Mouse (Mus musculus) ovary, postnatal 10 days (tissue): ENCODE results near the gene Rexo4.
A peak's percentile ranks its signal among the peaks of the same experiment; 100 is the strongest.

Experiments used
- DNase-seq: peaks from one replicate; pipeline ENCODE4 v3.0.0; 2022; ENCODE audit warnings: low spot score

Gene Rexo4

DNA sequence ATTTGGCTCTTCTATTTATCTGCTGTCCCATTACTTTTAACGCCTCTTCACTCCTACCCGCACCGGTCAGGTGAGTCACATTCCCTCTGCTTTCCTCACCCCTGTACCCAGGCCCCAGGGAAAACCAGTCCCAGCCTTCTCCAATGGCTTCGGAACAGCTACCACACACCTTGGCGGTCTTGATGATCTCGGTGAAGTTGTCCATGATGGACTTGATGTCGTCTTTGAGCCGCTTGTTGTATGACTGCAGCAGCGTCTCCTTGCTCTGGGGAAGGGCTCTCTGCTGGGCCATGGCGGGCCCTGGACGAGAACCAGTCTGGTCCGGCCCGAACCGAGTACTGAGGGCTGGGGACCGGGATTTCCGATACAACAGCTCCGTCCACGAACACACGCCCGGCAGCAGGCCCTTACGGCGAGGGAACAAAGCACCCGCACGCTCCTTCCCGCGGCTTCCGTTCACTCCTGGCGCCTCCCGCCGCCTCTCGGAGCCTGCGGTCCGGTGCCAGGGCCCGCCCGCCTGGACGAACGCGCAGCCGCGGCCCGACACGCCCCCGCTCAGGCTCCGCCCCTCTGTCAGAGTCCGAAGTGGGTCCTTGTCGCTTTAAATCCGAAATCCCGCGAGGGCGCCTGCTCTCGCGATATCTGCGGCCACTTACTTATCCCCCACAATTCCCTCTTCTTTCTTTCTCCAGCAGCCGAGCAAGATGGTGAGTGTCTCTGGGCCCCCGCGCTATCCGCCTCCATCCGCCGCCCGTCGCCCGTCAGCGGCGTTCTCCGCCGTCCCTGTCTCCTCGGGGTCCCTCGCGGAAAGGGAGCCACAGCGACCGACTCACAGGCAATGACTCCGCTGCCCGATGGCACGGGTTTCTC lies 53.8 kb downstream of the Rexo4 start, which contains the start of the genes Med22 and Rpl7a:
TSS of gene Med22 (minus strand) at position 554 of the 870 bp plus-strand sequence.
TSS of gene Rpl7a (plus strand) at position 641 of the 870 bp plus-strand sequence.
- DNase-seq = peak; percentile 99

DNA sequence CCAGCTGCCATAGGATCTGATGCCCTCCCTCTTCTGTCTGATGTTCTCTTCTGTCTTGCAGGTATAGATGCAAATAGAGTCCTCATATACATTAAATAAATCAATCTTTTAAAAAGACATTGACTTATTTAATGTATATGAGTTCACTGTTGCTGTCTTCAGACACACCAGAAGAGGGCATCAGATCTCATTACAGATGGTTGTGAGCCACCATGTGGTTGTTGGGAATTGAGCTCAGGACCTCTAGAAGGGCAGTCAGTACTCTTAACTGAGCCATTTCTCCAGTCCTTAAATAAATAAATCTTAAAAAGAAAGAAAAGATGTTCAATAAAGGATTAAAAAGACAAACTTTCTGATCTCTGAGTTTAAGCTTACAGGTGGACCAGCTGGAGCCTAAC lies 54.8 kb downstream of the Rexo4 start:
- DNase-seq = no peak

DNA sequence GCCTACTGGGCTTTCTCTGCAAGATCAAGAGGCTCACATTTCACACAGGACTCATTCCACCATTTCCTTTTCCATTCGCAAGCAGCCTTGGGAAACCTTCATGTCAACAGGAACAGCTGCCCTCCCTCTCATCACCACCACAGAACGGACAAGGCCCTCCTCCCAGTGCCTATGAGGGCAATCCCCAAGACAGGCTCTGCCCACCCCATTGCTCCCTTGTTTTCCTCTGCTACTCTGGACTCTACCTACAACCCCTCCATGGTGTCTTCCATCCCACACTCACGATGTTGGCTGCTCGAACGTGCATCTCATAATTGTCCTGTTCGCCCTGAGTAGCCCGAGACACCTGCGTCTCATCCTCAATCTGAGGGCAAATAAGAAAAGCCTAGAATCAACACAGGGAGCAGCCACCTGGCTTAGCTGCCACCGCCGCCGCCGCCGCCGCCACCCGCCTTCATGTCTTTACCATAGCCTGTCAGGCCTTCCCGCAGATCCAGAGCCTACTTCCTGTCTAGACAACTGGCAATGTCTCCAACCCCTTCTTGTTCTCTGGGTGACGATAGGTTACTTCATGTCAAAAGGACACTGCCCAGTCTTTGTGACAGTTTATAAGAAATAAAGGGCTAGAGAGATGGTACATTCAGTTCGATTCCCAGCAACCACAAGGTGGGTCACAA lies 55.3 kb downstream of the Rexo4 start:
- no peak for DNase-seq

DNA sequence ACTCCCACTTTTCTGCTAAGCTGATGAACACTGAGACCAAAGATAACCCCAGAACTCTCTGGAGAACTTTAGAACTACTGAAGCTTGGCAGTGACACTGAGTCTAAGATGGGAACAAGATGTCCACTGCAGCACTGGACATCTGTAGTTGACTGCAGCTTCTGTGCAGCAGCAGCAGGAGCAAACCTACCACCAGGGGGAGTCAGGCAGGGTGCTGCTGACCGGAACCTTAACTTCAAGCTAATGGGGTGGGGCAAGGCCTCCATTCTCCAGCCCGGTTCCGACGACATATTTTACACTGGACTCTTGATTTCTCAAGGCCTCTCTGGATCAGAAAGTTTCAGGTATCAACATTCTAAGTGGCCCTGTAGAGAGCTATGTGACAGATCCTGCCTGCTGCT lies 57.1 kb downstream of the Rexo4 start:
- no peak for DNase-seq

DNA sequence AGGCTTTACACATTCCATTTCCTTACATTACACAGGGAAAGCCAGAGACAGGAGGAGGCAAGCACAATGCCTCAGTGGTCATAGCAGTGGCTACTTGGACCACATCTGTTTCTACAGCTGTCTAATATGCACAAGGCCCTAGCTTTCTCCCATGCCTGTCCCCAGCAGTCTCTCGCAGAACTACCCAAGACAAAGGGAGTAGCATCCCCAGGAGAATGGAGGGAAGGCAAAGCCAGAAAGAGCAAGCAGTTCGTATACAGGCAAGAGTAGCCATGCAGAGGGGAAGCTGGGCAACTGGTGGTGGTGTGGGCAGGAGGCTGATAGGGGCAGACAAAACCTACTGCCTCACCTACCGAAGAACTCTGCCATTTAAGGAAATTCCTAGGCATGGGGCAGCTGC lies 57.8 kb downstream of the Rexo4 start:
- DNase-seq = no peak

DNA sequence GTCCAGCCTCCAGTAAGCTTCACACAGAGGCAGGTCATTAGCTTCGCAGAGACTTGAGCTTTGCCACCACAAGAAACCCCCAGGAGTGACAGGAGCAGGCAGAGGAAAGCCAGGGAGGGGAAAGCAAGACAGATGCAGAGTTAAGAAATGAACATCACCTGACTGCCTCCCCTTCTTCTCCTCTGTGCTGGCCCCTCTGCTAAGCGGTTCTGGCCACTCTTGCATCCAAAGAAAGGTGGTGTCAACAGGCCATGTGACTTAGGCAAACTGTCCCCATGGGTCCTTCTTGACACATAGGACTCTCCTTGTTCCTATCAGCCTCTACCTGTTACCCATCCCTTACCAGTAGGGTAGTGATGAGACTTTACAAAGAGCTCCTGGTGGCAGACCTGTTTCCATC lies 58.2 kb downstream of the Rexo4 start:
- DNase-seq = no peak
